Mouse (Mus musculus): ENCODE measurements at regions not wholly inside any gene's neighbourhood (a gene's known extent, or its start where the extent isn't known, plus 50 kb on each side); places are given as distances from the start of the nearest gene placed in this dataset.
A peak's percentile ranks its signal among the peaks of the same experiment; 100 is the strongest.

GRCm38 (mm10) chr16:12359116-12359515 lies 375.2 kb downstream of the Shisa9 start:
- peak; percentile 71 for DNase-seq (ENCODE audit: low spot score)

- DNase-seq (ENCODE audit: low spot score) = no peak
Observed at GRCm38 (mm10) chr16:12389545-12389944, 405.6 kb downstream of the Shisa9 start.

GRCm38 (mm10) chr16:12435697-12436221 lies 451.8 kb downstream of the Shisa9 start:
- no peak for DNase-seq (ENCODE audit: low spot score)

DNA sequence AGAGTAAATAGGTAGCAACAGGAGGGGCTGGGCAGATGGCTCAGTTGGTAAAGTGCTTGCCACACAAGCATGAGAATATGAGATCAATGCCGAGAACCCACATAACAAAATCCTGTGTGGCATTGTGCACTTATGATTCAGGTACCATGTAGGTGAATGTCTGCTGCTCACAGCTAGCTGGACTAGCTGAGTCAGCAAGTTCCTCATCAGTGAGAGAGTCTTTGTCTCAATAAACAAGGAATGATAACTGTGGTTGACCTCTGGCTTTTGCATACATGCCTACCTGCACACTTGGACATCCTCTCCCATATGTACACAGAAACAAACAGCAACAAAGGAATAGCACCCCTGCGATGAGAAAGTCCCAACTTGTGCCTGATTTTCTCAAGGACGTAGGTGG lies 454.7 kb downstream of the Shisa9 start:
- DNase-seq (ENCODE audit: low spot score) = no peak

DNA sequence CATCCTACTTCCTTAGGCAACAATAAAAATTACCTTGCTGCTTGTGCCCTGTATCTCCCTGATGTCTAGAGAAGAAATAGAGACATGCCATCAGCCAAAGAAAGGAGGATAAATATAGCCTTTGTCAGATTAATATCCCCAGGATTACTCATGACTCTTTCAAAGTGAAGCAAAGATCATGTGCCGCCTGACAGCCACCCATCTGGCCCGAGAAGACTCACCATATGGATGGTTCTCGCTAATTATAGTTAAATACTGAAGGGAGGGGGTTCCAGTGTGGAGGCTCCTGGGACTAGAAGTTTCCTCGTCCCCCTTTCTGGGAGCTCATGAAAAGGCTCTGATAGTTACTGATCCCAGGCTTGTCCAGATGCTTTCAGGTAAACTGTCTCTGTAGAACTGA lies 470.9 kb downstream of the Shisa9 start:
- DNase-seq (ENCODE audit: low spot score) = no peak

Measured in testis, postnatal 10 days (tissue).